Mouse (Mus musculus) stomach, embryonic 14.5 days (tissue): ENCODE results near the gene Serpinb1b. TPM values are rescaled to one million over a fixed set of nuclear protein-coding genes. Genes with fewer than 3 reads are reported as not detected.

ENCODE experiments used
- ATAC-seq: fragments of 200-750 bp; cut with Nextera tagmentation; 2 replicates; pipeline ENCODE4 v1.8.0; 2017; ENCODE audit warnings: low read depth, moderate TSS enrichment; ENCODE audit not compliant: insufficient number of reproducible peaks, insufficient read depth, low FRiP score
- H3K27ac ChIP-seq: fragments of 300-500 bp; sonication (generic); 2 replicates; pipeline ENCODE4 v1.5.1; 2014; ENCODE audit warnings: mild to moderate bottlenecking, low read length, moderate library complexity, mixed read lengths
- H3K27me3 ChIP-seq: fragments of 300-500 bp; sonication (generic); 2 replicates; pipeline ENCODE4 v1.6.1; 2014; ENCODE audit warnings: low read length, control low read depth, mixed read lengths; ENCODE audit not compliant: control insufficient read depth, insufficient read depth
- H3K36me3 ChIP-seq: fragments of 300-500 bp; sonication (generic); 2 replicates; pipeline ENCODE4 v1.6.1; 2014; ENCODE audit warnings: mild to moderate bottlenecking, control low read depth, low read length, moderate library complexity, mixed read lengths; ENCODE audit not compliant: control insufficient read depth, insufficient read depth
- H3K4me1 ChIP-seq: fragments of 300-500 bp; sonication (generic); 2 replicates; pipeline ENCODE4 v1.6.1; 2014; ENCODE audit warnings: low read length, control low read depth, mixed read lengths; ENCODE audit not compliant: control insufficient read depth, insufficient read depth
- H3K4me2 ChIP-seq: fragments of 300-500 bp; sonication (generic); replicated peaks from 2 replicates; pipeline ENCODE4 v1.6.1; 2014; ENCODE audit warnings: low read depth, low read length, control low read depth
- H3K4me3 ChIP-seq: fragments of 300-500 bp; sonication (generic); 2 replicates; pipeline ENCODE4 v1.5.1; 2014; ENCODE audit warnings: low read depth, low read length, control low read depth
- H3K9ac ChIP-seq: fragments of 300-500 bp; sonication (generic); replicated peaks from 2 replicates; pipeline ENCODE4 v1.6.1; 2014; ENCODE audit warnings: low read depth, mild to moderate bottlenecking, control low read depth, low read length, moderate library complexity, mixed read lengths
- H3K9me3 ChIP-seq: fragments of 300-500 bp; sonication (generic); 2 replicates; pipeline ENCODE4 v1.6.1; 2016; ENCODE audit warnings: low read depth, low read length, control low read depth; ENCODE audit not compliant: control insufficient read depth
- WGBS: fragments of 180-500 bp; shearing (Covaris S2); extraction: QIAGEN DNeasy Blood & Tissue Kit; methylation state at CpG from one replicate; pipeline ENCODE4 v1.1.7; 2014; 5-methylcytosine and 5-hydroxymethylcytosine counted together
- polyA plus RNA-seq: library from polyadenylated mRNA; unstranded; fragments of >200 nt; fragmentation: Nextera tagmentation; extraction: Ambion mirVana; gene quantifications from 2 replicates; pipeline ENCODE4 v1.2.1, GENCODE M21; 2014

Gene Serpinb1b
- polyA plus RNA-seq, 1 experiment from 2014 or later = 0.69 TPM

- Histone ChIP-seq H3K27me3 (no peaks in the 10 kb centered on the region), H3K36me3 (no peaks in the 10 kb centered on the region), H3K4me2 (no peak overlapping the region), H3K9me3 (no peaks in the 10 kb centered on the region), H3K9ac (no peak overlapping the region), H3K4me3 (no peak overlapping the region), H3K4me1 (no peaks in the 10 kb centered on the region), H3K27ac (no peak overlapping the region)
- 62% methylated on average over 3 of the region's 3 CpGs for WGBS
- ATAC-seq = no peak
These were observed 34.7 kb downstream of the Serpinb1b start for GRCm38 (mm10) chr13:33113054-33113453.

DNA sequence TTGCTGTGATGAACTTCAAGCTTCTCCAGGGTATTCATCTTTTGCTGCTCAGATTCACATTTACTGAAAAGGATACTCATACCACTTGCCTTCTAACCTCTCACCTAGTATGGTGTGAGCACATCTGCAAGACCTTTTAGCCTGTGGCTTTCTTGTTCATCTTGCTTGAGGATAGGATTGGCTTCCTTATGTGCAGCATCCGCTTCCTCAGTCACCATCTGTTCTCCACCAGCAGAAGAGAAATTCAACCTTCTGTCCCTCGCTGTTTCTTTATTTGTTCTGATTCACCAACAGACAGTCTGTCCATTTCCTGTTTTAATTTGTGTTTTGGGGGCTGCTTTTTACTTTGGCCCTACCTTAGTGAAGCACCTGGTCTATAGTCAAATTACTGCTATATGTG, 59.3 kb downstream of the Serpinb1b start:
- no peak overlapping the region for H3K27ac ChIP-seq
- H3K9ac ChIP-seq = no peak overlapping the region
- no peaks in the 10 kb centered on the region for H3K9me3 ChIP-seq
- 94% methylated on average over 2 of the region's 2 CpGs for WGBS
- no peak overlapping the region for H3K4me3 ChIP-seq
- no peak overlapping the region for H3K4me2 ChIP-seq
- no peak for ATAC-seq
- H3K36me3 ChIP-seq = no peaks in the 10 kb centered on the region
- H3K4me1 ChIP-seq = no peaks in the 10 kb centered on the region
- H3K27me3 ChIP-seq = no peaks in the 10 kb centered on the region

DNA sequence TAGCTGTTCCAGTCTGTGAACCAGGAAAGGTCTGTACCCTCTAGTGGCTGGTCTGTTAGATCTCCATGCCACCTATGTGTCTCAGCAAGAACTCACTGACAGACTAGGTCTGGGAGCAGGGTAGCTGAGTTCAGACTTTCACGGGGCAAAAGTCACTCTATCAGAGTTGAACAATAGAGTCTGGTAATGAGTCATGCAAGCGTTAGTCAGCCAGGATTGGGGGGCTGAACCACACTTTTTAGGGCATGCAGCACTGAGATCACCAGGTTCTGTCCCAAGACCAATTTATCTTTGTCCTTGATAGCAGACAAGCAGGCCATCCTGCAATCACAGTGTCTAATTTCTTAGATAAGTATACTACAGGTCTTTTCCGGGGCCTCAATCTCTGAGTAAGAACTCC, 63.1 kb downstream of the Serpinb1b start:
- Histone ChIP-seq H3K27me3 (no peaks in the 10 kb centered on the region), H3K4me3 (no peak overlapping the region), H3K4me1 (no peaks in the 10 kb centered on the region), H3K9ac (no peak overlapping the region), H3K27ac (no peak overlapping the region), H3K9me3 (no peaks in the 10 kb centered on the region), H3K4me2 (no peak overlapping the region), H3K36me3 (no peaks in the 10 kb centered on the region)
- 75% methylated on average over 3 of the region's 3 CpGs for WGBS
- ATAC-seq = no peak

Other genes starting within 250 kb of the Serpinb1b start
- 21.2 and 31.1 TPM in 2 replicates for gene Serpinb1a, start 227.4 kb upstream of the Serpinb1b start, polyA plus RNA-seq
- gene Serpinb1c, start 180.4 kb upstream of the Serpinb1b start, polyA plus RNA-seq = not detected in 2 replicates
- gene Serpinb6b, start 113.4 kb upstream of the Serpinb1b start, polyA plus RNA-seq = 2.6 and 2.8 TPM in 2 replicates
- 9.5 and 9.7 TPM in 2 replicates for gene Serpinb9, start 75.3 kb upstream of the Serpinb1b start, polyA plus RNA-seq
- not detected in 2 replicates for gene Serpinb9b, start 51.2 kb upstream of the Serpinb1b start, polyA plus RNA-seq
- not detected in 2 replicates for gene Serpinb9c, start 81.2 kb downstream of the Serpinb1b start, polyA plus RNA-seq
- gene Serpinb9d, start 114.4 kb downstream of the Serpinb1b start, polyA plus RNA-seq = not detected in 2 replicates
- gene Serpinb9e, start 171.0 kb downstream of the Serpinb1b start, polyA plus RNA-seq = not detected in 2 replicates
- not detected in 2 replicates for gene Serpinb9f, start 245.5 kb downstream of the Serpinb1b start, polyA plus RNA-seq